Mouse (Mus musculus) kidney, postnatal 14 days (tissue): ENCODE measurements around the gene Antxr2.

ENCODE experiments used
- DNase-seq: peaks from one replicate; pipeline ENCODE4 v3.0.0; 2022; ENCODE audit warnings: mixed read lengths

The Antxr2 gene

GRCm38 (mm10) chr5:97906537-97907266, 124.1 kb downstream of the Antxr2 start:
- DNase-seq = no peak

- DNase-seq = no peak
Measured at GRCm38 (mm10) chr5:97905856-97906255, 125.0 kb downstream of the Antxr2 start.

- DNase-seq = no peak
Measured at GRCm38 (mm10) chr5:97901096-97901495, 129.7 kb downstream of the Antxr2 start.

- no peak for DNase-seq
Measured at GRCm38 (mm10) chr5:97899321-97899720, 131.5 kb downstream of the Antxr2 start.

- DNase-seq = no peak
Measured at GRCm38 (mm10) chr5:97885427-97885826, 145.4 kb downstream of the Antxr2 start.

- DNase-seq = no peak
Measured at GRCm38 (mm10) chr5:97884110-97884509, 146.7 kb downstream of the Antxr2 start.

GRCm38 (mm10) chr5:97881421-97881820, 149.4 kb downstream of the Antxr2 start:
- DNase-seq = no peak

- no peak for DNase-seq
Measured at GRCm38 (mm10) chr5:97880115-97880514, 150.7 kb downstream of the Antxr2 start.

GRCm38 (mm10) chr5:97878871-97879270, 152.0 kb downstream of the Antxr2 start:
- no peak for DNase-seq

- DNase-seq = peak; percentile 7
Measured at GRCm38 (mm10) chr5:97878215-97878794, 152.5 kb downstream of the Antxr2 start.

- no peak for DNase-seq
Measured at GRCm38 (mm10) chr5:97876895-97877294, 153.9 kb downstream of the Antxr2 start.

GRCm38 (mm10) chr5:97867921-97868320, 162.9 kb downstream of the Antxr2 start:
- no peak for DNase-seq

- DNase-seq = no peak
Measured at GRCm38 (mm10) chr5:97866975-97867374, 163.9 kb downstream of the Antxr2 start.

- DNase-seq = no peak
Measured at GRCm38 (mm10) chr5:97857101-97857500, 173.7 kb downstream of the Antxr2 start.

GRCm38 (mm10) chr5:97851981-97852748, 178.7 kb downstream of the Antxr2 start:
- DNase-seq = no peak

- DNase-seq = peak; percentile 2
Measured at GRCm38 (mm10) chr5:97847204-97847895, 183.5 kb downstream of the Antxr2 start.

GRCm38 (mm10) chr5:97846503-97846902, 184.3 kb downstream of the Antxr2 start:
- DNase-seq = no peak

GRCm38 (mm10) chr5:97842016-97842415, 188.8 kb downstream of the Antxr2 start:
- no peak for DNase-seq

GRCm38 (mm10) chr5:97839924-97840279, 190.9 kb downstream of the Antxr2 start:
- DNase-seq = no peak

- no peak for DNase-seq
Measured at GRCm38 (mm10) chr5:97839271-97839923, 191.4 kb downstream of the Antxr2 start.

GRCm38 (mm10) chr5:97837333-97837732, 193.5 kb downstream of the Antxr2 start:
- DNase-seq = no peak

GRCm38 (mm10) chr5:97835418-97835817, 195.4 kb downstream of the Antxr2 start:
- no peak for DNase-seq

- peak; percentile 27 for DNase-seq
Measured at GRCm38 (mm10) chr5:97834770-97835169, 196.1 kb downstream of the Antxr2 start.
